Mouse (Mus musculus): ENCODE data around the gene Gm49320.

- no peak for TF ChIP-seq CTCF (IDR thresholded peaks at IDR 0.05)
- TF ChIP-seq EP300 (IDR thresholded peaks at IDR 0.05), result no peak
Observed at GRCm38 (mm10) chr8:4252934-4253841, 14.5 kb downstream of the Gm49320 start, which contains the start of gene Snapc2.

Measured in lung, postnatal 0 days (tissue).